Mouse (Mus musculus) thymus, adult 2 months (tissue): ENCODE measurements at regions not wholly inside any gene's neighbourhood (a gene's known extent, or its start where the extent isn't known, plus 50 kb on each side); places are given as distances from the start of the nearest gene placed in this dataset.

Source experiments
- CTCF ChIP-seq: fragments of 200-500 bp; IDR thresholded peaks from 2 replicates; pipeline ENCODE4 v1.5.1; 2012; ENCODE audit warnings: mild to moderate bottlenecking, control low read depth, low read length, moderate library complexity, borderline replicate concordance; ENCODE audit not compliant: control insufficient read depth, poor library complexity, insufficient read depth; ENCODE audit errors: extremely low read depth
- POLR2A ChIP-seq: fragments of 200-500 bp; IDR thresholded peaks from 2 replicates; pipeline ENCODE4 v1.6.1; 2012; ENCODE audit warnings: mild to moderate bottlenecking, low read length, control low read depth, moderate library complexity; ENCODE audit not compliant: control insufficient read depth, poor library complexity, insufficient read depth; ENCODE audit errors: extremely low read depth

- TF ChIP-seq CTCF (no peak), POLR2A (no peak)
Observed at GRCm38 (mm10) chr1:77964656-77965335, 232.1 kb downstream of the Pax3 start.
